Mouse (Mus musculus) midbrain, embryonic 11.5 days (tissue): ENCODE measurements around the gene Sar1a. TPM values are rescaled to one million over a fixed set of nuclear protein-coding genes. Genes with fewer than 3 reads are reported as not detected.

ENCODE experiments used
- ATAC-seq: fragments of 200-750 bp; cut with Nextera tagmentation; 2 replicates; pipeline ENCODE4 v1.8.0; 2017; ENCODE audit warnings: moderate TSS enrichment, moderate library complexity; ENCODE audit not compliant: low FRiP score
- DNase-seq: peaks from one replicate; pipeline ENCODE4 v3.0.0; 2015; ENCODE audit warnings: low spot score; ENCODE audit errors: missing footprints
- H3K27ac ChIP-seq: fragments of 300-500 bp; sonication (generic); 2 replicates; pipeline ENCODE4 v1.5.1; 2014; ENCODE audit warnings: low read depth, low read length
- H3K27me3 ChIP-seq: fragments of 300-500 bp; sonication (generic); 2 replicates; pipeline ENCODE4 v1.6.1; 2014; ENCODE audit warnings: mild to moderate bottlenecking, low read length, moderate library complexity, mixed read lengths; ENCODE audit not compliant: control insufficient read depth, insufficient read depth
- H3K36me3 ChIP-seq: fragments of 300-500 bp; sonication (generic); 2 replicates; pipeline ENCODE4 v1.6.1; 2014; ENCODE audit warnings: mild to moderate bottlenecking, low read length, moderate library complexity, mixed read lengths; ENCODE audit not compliant: control insufficient read depth, insufficient read depth
- H3K4me1 ChIP-seq: fragments of 300-500 bp; sonication (generic); 2 replicates; pipeline ENCODE4 v1.6.1; 2014; ENCODE audit warnings: low read length; ENCODE audit not compliant: control insufficient read depth, insufficient read depth
- H3K4me2 ChIP-seq: fragments of 300-500 bp; sonication (generic); 2 replicates; pipeline ENCODE4 v1.6.1; 2014; ENCODE audit warnings: mild to moderate bottlenecking, moderate library complexity
- H3K4me3 ChIP-seq: fragments of 300-500 bp; sonication (generic); 2 replicates; pipeline ENCODE4 v1.5.1; 2014; ENCODE audit warnings: low read depth, low read length
- H3K9ac ChIP-seq: fragments of 300-500 bp; sonication (generic); 2 replicates; pipeline ENCODE4 v1.6.1; 2014; ENCODE audit warnings: low read length
- H3K9me3 ChIP-seq: fragments of 300-500 bp; sonication (generic); 2 replicates; pipeline ENCODE4 v1.6.1; 2016; ENCODE audit warnings: low read length; ENCODE audit not compliant: control insufficient read depth
- WGBS: fragments of 180-500 bp; shearing (Covaris S2); extraction: QIAGEN DNeasy Blood & Tissue Kit; methylation state at CpG from one replicate; pipeline ENCODE4 v1.1.7; 2014; 5-methylcytosine and 5-hydroxymethylcytosine counted together
- polyA plus RNA-seq: library from polyadenylated mRNA; unstranded; fragments of >200 nt; fragmentation: Nextera tagmentation; extraction: Ambion mirVana; gene quantifications from 2 replicates; pipeline ENCODE4 v1.2.1, GENCODE M21; 2014

The Sar1a gene
- polyA plus RNA-seq = 245 and 255 TPM in 2 replicates

DNA sequence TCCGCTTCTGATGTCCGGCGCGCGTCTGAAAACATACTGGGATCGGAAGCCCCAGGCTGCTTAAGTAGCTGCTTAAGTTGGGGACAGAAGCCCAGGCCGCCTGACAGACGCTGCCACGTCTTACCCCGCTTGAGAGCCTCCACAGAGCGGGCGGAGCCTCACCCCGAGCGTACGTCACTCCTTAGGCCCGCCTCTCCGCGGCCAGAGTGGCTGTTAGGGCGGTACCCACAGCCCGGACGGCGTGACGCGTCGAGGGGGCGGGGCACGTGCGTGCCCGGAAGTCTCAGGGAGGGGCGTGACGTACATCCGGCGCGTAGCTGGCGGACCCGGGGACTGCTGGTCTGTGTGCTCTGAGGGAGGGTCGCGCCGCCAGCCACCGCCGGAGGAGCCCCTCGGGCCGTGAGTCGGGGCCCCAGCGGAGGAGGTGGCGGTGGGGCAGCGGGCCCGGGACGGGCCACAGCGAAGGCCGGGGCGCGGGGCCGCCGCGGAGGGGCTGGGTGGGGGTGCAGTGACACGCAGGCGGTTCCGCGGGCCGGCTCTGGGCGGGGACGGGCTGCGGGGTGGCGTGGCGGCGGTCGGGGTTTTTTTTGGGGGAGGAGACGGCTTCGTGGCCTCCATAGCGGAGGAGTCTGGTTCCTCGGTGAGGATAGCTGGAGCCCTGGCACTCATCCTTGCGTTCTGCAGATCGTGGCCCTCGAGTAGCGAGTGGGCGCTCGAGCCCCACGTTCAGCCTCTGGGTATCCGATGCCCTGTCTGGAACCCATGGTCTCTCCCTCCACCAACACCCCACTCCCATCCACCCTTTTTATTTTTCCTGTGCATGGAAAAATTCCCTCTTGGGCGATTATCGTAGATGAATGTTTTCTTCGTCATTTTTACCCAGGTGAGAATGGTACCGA is at the start of gene Sar1a:
Gene Sar1a, plus strand, starts transcription at position 285 of the 899 bp plus-strand sequence.
- DNase-seq = peak; percentile 100
- peak within 1 kb of the TSS; percentile 88 for H3K4me2 ChIP-seq
- H3K9ac ChIP-seq = peak within 1 kb of the TSS; percentile 87
- H3K9me3 ChIP-seq = no peaks in the 10 kb centered on the region
- H3K4me3 ChIP-seq = peak within 1 kb of the TSS; percentile 99
- under 1% methylated on average over 78 of the region's 84 CpGs for WGBS
- peaks cover 5% of the 10 kb centered on the region; the same call in 1 of the 2 replicates for H3K36me3 ChIP-seq
- H3K27me3 ChIP-seq = no peaks in the 10 kb centered on the region
- peak within 1 kb of the TSS; percentile 31 for H3K27ac ChIP-seq
- ATAC-seq = peak; percentile 100
- H3K4me1 ChIP-seq = peaks cover 12% of the 10 kb centered on the region

DNA sequence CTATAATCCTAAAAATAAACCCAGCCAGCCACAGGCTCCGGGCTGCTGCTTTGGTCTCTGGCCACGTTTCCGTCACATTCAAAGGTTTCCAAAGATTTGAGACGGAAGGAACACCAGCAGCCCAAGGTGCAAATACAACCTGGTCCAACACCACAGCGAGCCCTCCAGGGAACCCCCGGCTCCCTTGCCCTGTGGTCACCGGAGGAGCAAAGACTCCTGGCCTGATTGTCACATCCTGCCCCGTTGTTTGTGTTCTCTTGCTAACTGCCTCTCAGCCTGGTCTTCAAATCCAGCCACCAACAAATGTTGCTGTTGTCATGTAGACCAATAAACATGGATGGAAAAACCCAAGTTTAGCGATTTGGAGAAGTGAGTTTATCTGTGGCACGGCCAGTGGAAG is 47.7 kb upstream of the Sar1a start:
- no peak overlapping the region for H3K4me2 ChIP-seq
- WGBS = 90% methylated on average over 10 of the region's 10 CpGs
- no peak for ATAC-seq

DNA sequence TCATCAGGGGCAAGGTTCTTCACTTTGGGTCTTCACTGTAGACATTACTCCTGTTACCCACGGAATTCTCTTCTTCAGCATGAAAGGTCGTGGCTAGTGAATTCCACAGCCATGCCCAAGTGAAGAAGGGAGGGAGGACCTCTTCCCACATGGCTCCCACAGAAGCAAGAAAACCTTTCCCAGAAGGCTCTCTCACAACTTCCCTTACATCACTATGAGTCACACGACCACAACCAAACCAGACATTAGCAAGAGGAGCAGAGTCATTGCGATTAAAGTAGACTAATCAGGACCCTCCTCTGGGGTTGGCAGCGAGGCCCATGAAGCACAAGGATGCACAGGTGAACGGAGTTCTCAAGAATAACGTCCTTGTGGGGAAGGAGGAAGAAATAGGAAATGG is 43.0 kb upstream of the Sar1a start:
- Histone ChIP-seq H3K4me3 (no peak overlapping the region), H3K9me3 (no peaks in the 10 kb centered on the region), H3K4me1 (no peaks in the 10 kb centered on the region), H3K9ac (no peak overlapping the region), H3K4me2 (no peak overlapping the region), H3K36me3 (no peaks in the 10 kb centered on the region), H3K27ac (no peak overlapping the region), H3K27me3 (no peaks in the 10 kb centered on the region)
- ATAC-seq (no peak), DNase-seq (no peak)
- 85% methylated on average over 7 of the region's 7 CpGs for WGBS

More for the DNA sequence above, 47.7 kb upstream of the Sar1a start:
- no peak for DNase-seq
- no peaks in the 10 kb centered on the region for H3K9me3 ChIP-seq
- H3K4me1 ChIP-seq = no peaks in the 10 kb centered on the region
- H3K27me3 ChIP-seq = no peaks in the 10 kb centered on the region
- H3K4me3 ChIP-seq = no peak overlapping the region
- no peaks in the 10 kb centered on the region for H3K36me3 ChIP-seq
- H3K9ac ChIP-seq = no peak overlapping the region
- no peak overlapping the region for H3K27ac ChIP-seq

DNA sequence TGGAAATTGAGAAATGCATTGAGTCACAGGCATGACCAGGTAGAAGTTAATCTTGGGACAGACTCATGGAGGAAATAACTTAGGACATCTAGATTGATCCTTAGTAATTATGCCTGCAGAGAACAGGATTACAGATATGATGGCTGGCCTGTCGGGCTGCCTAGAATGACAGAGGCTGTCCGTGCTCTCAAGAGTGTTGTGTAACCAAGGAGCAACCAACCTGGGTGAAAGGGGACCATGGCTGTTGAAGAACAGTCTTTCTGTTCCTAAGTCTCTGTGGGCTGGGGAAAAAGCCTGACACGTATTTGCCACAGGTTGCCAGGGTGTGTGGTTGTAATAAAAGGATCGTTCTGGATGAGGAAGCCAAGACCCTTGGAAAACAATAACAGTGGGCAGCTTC is 39.7 kb upstream of the Sar1a start:
- no peaks in the 10 kb centered on the region for H3K4me1 ChIP-seq
- no peaks in the 10 kb centered on the region for H3K27me3 ChIP-seq
- no peak overlapping the region for H3K4me3 ChIP-seq
- WGBS = 76% methylated on average over 4 of the region's 4 CpGs
- no peak overlapping the region for H3K4me2 ChIP-seq
- no peak for ATAC-seq
- no peaks in the 10 kb centered on the region for H3K9me3 ChIP-seq
- H3K9ac ChIP-seq = no peak overlapping the region
- DNase-seq = peak; percentile 6
- no peaks in the 10 kb centered on the region for H3K36me3 ChIP-seq
- H3K27ac ChIP-seq = no peak overlapping the region

DNA sequence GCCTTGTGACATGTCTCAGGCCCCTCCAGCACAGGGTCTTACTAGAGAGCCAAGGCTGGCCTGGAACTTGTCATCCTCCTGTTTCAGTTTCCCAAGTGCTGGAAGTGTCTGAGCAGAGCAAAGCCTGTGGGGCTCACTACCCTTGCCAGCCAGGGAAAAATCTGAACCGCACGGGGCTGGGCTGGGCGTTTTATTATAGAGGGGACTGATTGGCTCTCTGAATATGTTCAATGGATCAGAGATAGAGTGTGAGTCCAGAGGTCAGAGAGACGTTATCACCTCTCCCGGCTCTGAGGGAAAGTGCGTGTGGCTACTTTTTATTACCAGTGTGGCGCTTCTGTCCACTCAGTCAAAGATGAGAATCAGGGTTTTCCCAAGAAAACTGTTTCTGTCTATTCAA is 33.5 kb upstream of the Sar1a start:
- Histone ChIP-seq H3K36me3 (peaks cover 2% of the 10 kb centered on the region; the same call in 1 of the 2 replicates), H3K27me3 (no peaks in the 10 kb centered on the region), H3K9me3 (no peaks in the 10 kb centered on the region), H3K4me2 (no peak overlapping the region), H3K27ac (no peak overlapping the region), H3K9ac (no peak overlapping the region), H3K4me3 (no peak overlapping the region), H3K4me1 (peaks cover 11% of the 10 kb centered on the region)
- ATAC-seq (no peak), DNase-seq (no peak)
- WGBS = 77% methylated on average over 7 of the region's 7 CpGs

GRCm38 (mm10) chr10:61647790-61648736 is 32.0 kb upstream of the Sar1a start, which contains the start of gene Ppa1:
Ppa1 (plus strand) TSS chr10:61648552.
- H3K4me2 ChIP-seq = peak within 1 kb of the TSS; percentile 95
- H3K9me3 ChIP-seq = no peaks in the 10 kb centered on the region
- peaks cover 11% of the 10 kb centered on the region for H3K4me1 ChIP-seq
- H3K36me3 ChIP-seq = peaks cover 2% of the 10 kb centered on the region; the same call in 1 of the 2 replicates
- ATAC-seq (peak; percentile 99), DNase-seq (peak; percentile 98)
- peak within 1 kb of the TSS; percentile 81 for H3K4me3 ChIP-seq
- peak within 1 kb of the TSS; percentile 51; the same call in 1 of the 2 replicates for H3K27ac ChIP-seq
- peak within 1 kb of the TSS; percentile 90 for H3K9ac ChIP-seq
- no peaks in the 10 kb centered on the region for H3K27me3 ChIP-seq
- WGBS = 4% methylated on average over 45 of the region's 50 CpGs

DNA sequence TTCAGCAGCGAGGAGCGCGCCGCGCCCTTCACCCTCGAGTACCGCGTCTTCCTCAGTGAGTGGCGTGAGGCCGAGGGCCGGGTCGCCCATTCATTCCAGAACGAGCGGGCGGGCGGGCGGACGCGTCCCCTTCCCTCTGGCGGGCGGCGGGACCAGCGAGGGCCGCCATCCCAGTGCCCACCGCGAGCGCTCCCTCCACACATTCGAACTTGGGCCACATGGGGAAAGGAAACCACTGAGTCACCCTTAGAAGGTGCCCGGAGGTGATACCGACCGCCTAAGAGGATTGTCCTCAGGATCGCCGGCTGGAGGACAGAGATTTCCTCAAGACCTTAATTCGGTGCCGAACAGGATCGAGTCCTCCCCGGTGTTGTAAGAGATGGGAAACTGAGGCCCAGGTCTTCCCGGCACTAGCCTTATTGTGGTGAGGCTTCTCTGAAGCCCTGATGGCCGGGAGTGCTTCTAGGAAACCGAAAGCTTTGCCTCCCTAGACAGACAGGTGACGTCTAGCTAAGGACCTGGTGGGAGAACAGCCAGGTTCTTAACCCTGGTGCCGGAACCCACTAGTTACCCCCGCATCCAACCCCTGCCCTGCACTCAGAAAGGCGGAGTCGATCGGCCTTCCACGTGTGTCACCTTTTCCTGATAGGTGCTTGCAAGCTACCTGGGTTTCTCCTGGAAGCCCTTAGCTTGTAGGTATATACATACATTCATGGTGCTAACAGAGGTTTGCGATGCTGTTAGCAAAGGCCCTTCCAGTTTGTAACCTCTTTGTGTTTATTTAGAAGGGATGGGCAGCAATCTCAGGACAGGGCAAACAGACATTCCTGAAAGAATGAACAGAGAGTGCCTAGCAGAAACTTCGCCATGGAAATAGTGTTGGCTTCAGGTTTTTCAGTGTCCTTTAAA is 31.1 kb upstream of the Sar1a start:
- no peak for ATAC-seq

GRCm38 (mm10) chr10:61654105-61654504 is 26.0 kb upstream of the Sar1a start:
- H3K4me1 ChIP-seq = peaks cover 5% of the 10 kb centered on the region
- WGBS = 94% methylated on average over 4 of the region's 4 CpGs
- DNase-seq = no peak
- H3K4me2 ChIP-seq = no peak overlapping the region
- no peak overlapping the region for H3K27ac ChIP-seq
- peaks cover 2% of the 10 kb centered on the region; the same call in 1 of the 2 replicates for H3K36me3 ChIP-seq
- H3K9ac ChIP-seq = no peak overlapping the region
- ATAC-seq = no peak
- H3K4me3 ChIP-seq = no peak overlapping the region
- H3K27me3 ChIP-seq = no peaks in the 10 kb centered on the region
- H3K9me3 ChIP-seq = no peaks in the 10 kb centered on the region

More for the DNA sequence above, 31.1 kb upstream of the Sar1a start:
- Histone ChIP-seq H3K9me3 (no peaks in the 10 kb centered on the region), H3K36me3 (peaks cover 2% of the 10 kb centered on the region; the same call in 1 of the 2 replicates), H3K4me3 (peak overlapping the region; percentile 81), H3K27me3 (no peaks in the 10 kb centered on the region), H3K4me1 (peaks cover 11% of the 10 kb centered on the region), H3K4me2 (peak overlapping the region; percentile 95), H3K27ac (peak overlapping the region; percentile 51; the same call in 1 of the 2 replicates), H3K9ac (peak overlapping the region; percentile 90)
- WGBS = 1% methylated on average over 49 of the region's 49 CpGs
- DNase-seq = no peak
